Comparison of ENCODE assay signal across 8 mouse cellular contexts in the genomic region with DNA sequence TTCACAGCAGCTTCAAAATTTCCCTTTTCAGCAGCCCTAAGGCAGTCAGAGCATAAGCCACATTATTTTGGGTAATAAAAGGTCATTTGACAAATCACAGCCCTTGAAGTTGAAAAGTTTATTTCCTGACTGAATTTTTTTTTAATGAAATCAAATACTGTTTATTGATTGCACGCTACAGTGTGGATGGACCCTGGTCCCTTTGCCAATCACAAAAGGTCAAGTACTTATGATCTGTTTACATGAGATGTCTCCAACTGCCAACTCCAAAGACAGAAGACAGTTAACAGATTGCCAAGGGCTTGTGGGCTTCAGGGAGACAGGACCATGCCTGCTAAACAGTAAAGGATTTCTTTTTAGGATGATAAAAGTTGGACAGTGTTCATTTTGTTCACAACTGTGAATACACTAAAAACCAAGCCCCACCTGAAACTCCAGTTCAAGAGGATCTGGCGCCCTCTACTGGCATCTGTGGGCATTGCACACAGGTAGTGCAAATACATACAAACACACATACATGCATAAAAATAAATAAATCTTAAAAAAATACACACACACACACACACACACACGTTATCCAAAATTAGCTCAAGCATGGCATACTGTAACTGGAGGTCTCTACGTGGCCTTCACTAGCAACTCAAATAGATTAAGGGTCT. TPM values are rescaled to one million over a fixed set of nuclear protein-coding genes. Genes with fewer than 3 reads are reported as not detected.
DNase-seq lines count a peak whose midpoint lies in the region; ATAC-seq and TF ChIP-seq lines count a peak whose summit lies in the region.

No protein-coding gene starts in this region.

- peak; percentile 73 for TF ChIP-seq CTCF in hindbrain, postnatal 0 days (IDR thresholded peaks at IDR 0.05; ENCODE audit: low read depth)

- no peak overlapping the region for H3K27ac ChIP-seq in hindbrain, postnatal 0 days
- no peak overlapping the region for H3K27ac ChIP-seq in hindbrain, embryonic 16.5 days (ENCODE audit: low read depth, low read length)

- peaks cover 49% of the 10 kb centered on the region for H3K36me3 ChIP-seq in hindbrain, postnatal 0 days (ENCODE audit: insufficient read depth, low read length)
- peaks cover 19% of the 10 kb centered on the region for H3K36me3 ChIP-seq in hindbrain, embryonic 16.5 days (ENCODE audit: control insufficient read depth, insufficient read depth, low read length)

- H3K4me3 ChIP-seq in hindbrain, postnatal 0 days (ENCODE audit: low read length) = no peak overlapping the region
- H3K4me3 ChIP-seq in hindbrain, embryonic 16.5 days (ENCODE audit: low read length) = no peak overlapping the region

- H3K27me3 ChIP-seq in hindbrain, postnatal 0 days (ENCODE audit: insufficient read depth, low read length) = no peaks in the 10 kb centered on the region
- H3K27me3 ChIP-seq in hindbrain, embryonic 16.5 days (replicated peaks; ENCODE audit: control insufficient read depth, insufficient read depth, low read length) = no peaks in the 10 kb centered on the region

- 89% methylated on average over 4 of the region's 4 CpGs for WGBS in hindbrain, postnatal 0 days
- 89% methylated on average over 4 of the region's 4 CpGs for WGBS in hindbrain, embryonic 16.5 days

- no peaks in the 10 kb centered on the region for H3K4me1 ChIP-seq in hindbrain, postnatal 0 days (ENCODE audit: insufficient read depth, low read length)
- no peaks in the 10 kb centered on the region for H3K4me1 ChIP-seq in hindbrain, embryonic 16.5 days (ENCODE audit: control insufficient read depth, insufficient read depth, low read depth, low read length)

- no peaks in the 10 kb centered on the region for H3K9me3 ChIP-seq in hindbrain, postnatal 0 days (ENCODE audit: low read length)
- H3K9me3 ChIP-seq in hindbrain, embryonic 16.5 days (ENCODE audit: control insufficient read depth, low read length) = peaks cover 3% of the 10 kb centered on the region; the same call in 1 of the 2 replicates

- peak; percentile 48 for DNase-seq in hindbrain, postnatal 0 days (ENCODE audit: low spot score)
- DNase-seq in 416B (ENCODE audit: low read depth) (peak; percentile 46), R1 (ENCODE audit: low read depth, low spot score) (peak; percentile 75)
- peak; percentile 16 to 74 for DNase-seq in kidney, postnatal 36 days
- peak; percentile 69 to 89 for DNase-seq in spleen, postnatal 4 days (ENCODE audit: low spot score in 2 of 2)
- DNase-seq in layer of hippocampus, adult 9-11 months = no peak
- no peak for DNase-seq in urinary bladder, postnatal 36 days (ENCODE audit: low spot score in 2 of 2)

- H3K9ac ChIP-seq in hindbrain, postnatal 0 days (replicated peaks; ENCODE audit: low read length) = no peak overlapping the region
- no peak overlapping the region for H3K9ac ChIP-seq in hindbrain, embryonic 16.5 days (ENCODE audit: low read depth, low read length)

- no peak overlapping the region for H3K4me2 ChIP-seq in hindbrain, postnatal 0 days (ENCODE audit: low read depth, low read length)
- no peak overlapping the region for H3K4me2 ChIP-seq in hindbrain, embryonic 16.5 days (ENCODE audit: low read length)

- no peak for ATAC-seq in hindbrain, postnatal 0 days
- no peak for ATAC-seq in hindbrain, embryonic 16.5 days

RNA-seq across cellular contexts. Expression of a gene that starts 7.8 kb away (rescaled TPM):
- total RNA-seq in hindbrain, postnatal 0 days (2014; rRNA removed) = 6.8 and 10.2 TPM in 2 replicates
- polyA plus RNA-seq in hindbrain, postnatal 0 days (2015; fragmentation: Nextera tagmentation; extraction: Ambion mirVana) = 7.1 and 7.6 TPM in 2 replicates
- 14.4 and 17.6 TPM in 2 replicates for polyA plus RNA-seq in hindbrain, embryonic 16.5 days (2015; fragmentation: Nextera tagmentation; extraction: Ambion mirVana)

RNA-seq across cellular contexts. Expression of a gene that starts 22.8 kb away (rescaled TPM):
- total RNA-seq in hindbrain, postnatal 0 days (2014; rRNA removed) = 18.5 and 19.3 TPM in 2 replicates
- polyA plus RNA-seq in hindbrain, postnatal 0 days (2015; fragmentation: Nextera tagmentation; extraction: Ambion mirVana) = 9.8 and 10.2 TPM in 2 replicates
- polyA plus RNA-seq in hindbrain, embryonic 16.5 days (2015; fragmentation: Nextera tagmentation; extraction: Ambion mirVana) = 8.9 and 10.1 TPM in 2 replicates

RNA-seq across cellular contexts. Expression of a gene that starts 34.1 kb away (rescaled TPM):
- 26.9 and 32.5 TPM in 2 replicates for total RNA-seq in hindbrain, postnatal 0 days (2014; rRNA removed)
- polyA plus RNA-seq in hindbrain, postnatal 0 days (2015; fragmentation: Nextera tagmentation; extraction: Ambion mirVana) = 4.1 and 4.3 TPM in 2 replicates
- polyA plus RNA-seq in hindbrain, embryonic 16.5 days (2015; fragmentation: Nextera tagmentation; extraction: Ambion mirVana) = 4.5 and 4.6 TPM in 2 replicates

RNA-seq across cellular contexts. Expression of a gene that starts 38.1 kb away (rescaled TPM):
- total RNA-seq in hindbrain, postnatal 0 days (2014; rRNA removed) = 145 and 151 TPM in 2 replicates
- 21.1 and 22.8 TPM in 2 replicates for polyA plus RNA-seq in hindbrain, postnatal 0 days (2015; fragmentation: Nextera tagmentation; extraction: Ambion mirVana)
- polyA plus RNA-seq in hindbrain, embryonic 16.5 days (2015; fragmentation: Nextera tagmentation; extraction: Ambion mirVana) = 26.6 and 29.5 TPM in 2 replicates

Comparison
In these comparisons a context has a peak if more than half of its experiments do, and no peak if none do; other contexts are left out.
1. DNase-seq: peak in hindbrain, postnatal 0 days (single experiment), 416B (single experiment), R1 (single experiment), kidney, postnatal 36 days (2 of 2) and spleen, postnatal 4 days (2 of 2); none in layer of hippocampus, adult 9-11 months (single experiment) and urinary bladder, postnatal 36 days (0 of 2).